Mouse (Mus musculus) E14TG2a.4 (cell line): Measurements from ENCODE around the gene Icmt.
A peak's percentile ranks its signal among the peaks of the same experiment; 100 is the strongest.

Experiments
- H3K27me3 ChIP-seq: 2 replicates; pipeline ENCODE4 v1.6.1; 2014; ENCODE audit warnings: low read length, control low read depth; ENCODE audit not compliant: insufficient read depth
- H3K36me3 ChIP-seq: 2 replicates; pipeline ENCODE4 v1.6.1; 2014; ENCODE audit warnings: low read length, control low read depth; ENCODE audit not compliant: insufficient read depth
- H3K4me1 ChIP-seq: replicated peaks from 2 replicates; pipeline ENCODE4 v1.6.1; 2014; ENCODE audit warnings: low read depth, low read length, control low read depth
- H3K4me3 ChIP-seq: replicated peaks from 2 replicates; pipeline ENCODE4 v1.5.1; 2014; ENCODE audit warnings: mild to moderate bottlenecking, low read length
- H3K9me3 ChIP-seq: 2 replicates; pipeline ENCODE4 v1.6.1; 2014; ENCODE audit warnings: low read length, control low read depth
- CTCF ChIP-seq: conservative IDR thresholded peaks from 2 replicates; pipeline ENCODE4 v1.5.1; 2014; ENCODE audit warnings: low read length
- NANOG ChIP-seq: IDR thresholded peaks from 2 replicates; pipeline ENCODE4 v1.6.1; 2014; ENCODE audit warnings: borderline replicate concordance, low read length, mixed read lengths
- POU5F1 ChIP-seq: IDR thresholded peaks from 2 replicates; pipeline ENCODE4 v1.6.1; 2014; ENCODE audit warnings: low read length, borderline replicate concordance

The Icmt gene

DNA sequence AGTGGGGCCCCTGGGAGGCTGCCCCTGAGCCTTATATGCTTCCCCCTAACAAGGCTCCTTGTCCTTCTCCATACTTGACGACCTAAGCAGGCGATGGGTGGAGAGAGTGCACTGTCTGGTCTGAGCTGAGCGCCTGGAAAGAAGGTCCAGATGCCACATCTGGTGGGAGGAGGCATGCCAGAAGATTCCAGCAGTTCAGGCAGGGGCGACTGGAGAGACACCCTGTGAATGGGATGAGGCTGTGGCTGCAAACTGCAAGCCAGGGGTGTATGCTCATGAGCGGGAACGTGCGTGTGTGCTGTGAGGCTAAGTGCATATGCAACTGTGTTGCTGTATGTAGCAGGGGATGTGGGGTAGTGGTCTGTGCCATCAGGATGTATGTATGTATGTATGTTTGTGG lies 25.0 kb upstream of the Icmt start:
- H3K36me3 ChIP-seq: peaks cover 30% of the 10 kb centered on the region
- no peak for TF ChIP-seq POU5F1
- TF ChIP-seq CTCF: no peak
- no peak for TF ChIP-seq NANOG
- no peak overlapping the region for H3K4me3 ChIP-seq
- peaks cover 26% of the 10 kb centered on the region for H3K27me3 ChIP-seq
- no peaks in the 10 kb centered on the region for H3K9me3 ChIP-seq
- peaks cover 70% of the 10 kb centered on the region for H3K4me1 ChIP-seq

- Histone ChIP-seq H3K36me3 (peaks cover 27% of the 10 kb centered on the region), H3K4me1 (peaks cover 74% of the 10 kb centered on the region), H3K27me3 (peaks cover 26% of the 10 kb centered on the region), H3K9me3 (no peaks in the 10 kb centered on the region), H3K4me3 (no peak overlapping the region)
- TF ChIP-seq CTCF: no peak
- TF ChIP-seq POU5F1: no peak
- no peak for TF ChIP-seq NANOG
These were observed 24.5 kb upstream of the Icmt start for GRCm38 (mm10) chr4:152272449-152273049.

GRCm38 (mm10) chr4:152273191-152273590 lies 23.8 kb upstream of the Icmt start:
- peaks cover 21% of the 10 kb centered on the region for H3K36me3 ChIP-seq
- peak overlapping the region; percentile 87 for H3K4me3 ChIP-seq
- peaks cover 26% of the 10 kb centered on the region for H3K27me3 ChIP-seq
- no peaks in the 10 kb centered on the region for H3K9me3 ChIP-seq
- H3K4me1 ChIP-seq: peaks cover 76% of the 10 kb centered on the region
- TF ChIP-seq CTCF (no peak), POU5F1 (no peak)

DNA sequence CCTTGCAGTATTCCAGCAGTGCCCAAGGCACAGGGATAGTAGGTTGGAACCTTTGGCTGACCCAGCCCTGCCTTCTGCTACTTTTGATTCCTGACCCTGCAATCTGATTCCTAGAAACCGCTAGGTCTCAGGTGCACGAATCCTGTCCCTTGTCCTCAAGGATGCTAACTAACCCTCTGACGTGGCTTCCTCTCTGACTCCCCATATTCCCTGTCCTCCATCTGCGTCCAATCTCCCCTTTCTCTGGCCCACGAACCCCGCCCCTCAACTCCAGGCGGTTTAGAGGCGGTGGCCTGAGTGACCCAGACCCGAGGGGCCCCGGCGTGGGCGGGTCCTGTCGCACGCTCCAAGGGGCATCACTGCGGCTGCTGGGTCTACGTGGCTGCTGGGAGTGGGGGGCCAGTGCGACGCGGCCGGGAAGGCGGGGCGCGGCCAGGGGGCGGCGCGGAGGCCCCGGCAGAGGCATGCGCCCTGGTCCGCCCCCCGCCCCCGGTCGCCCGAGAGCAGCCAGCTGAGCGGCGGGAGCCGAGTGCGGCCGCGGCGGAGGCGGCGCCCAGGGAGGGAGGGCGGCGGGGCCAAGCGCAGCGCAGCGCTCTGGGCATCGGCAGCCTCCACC lies 23.3 kb upstream of the Icmt start, which contains the start of gene Gpr153:
Gpr153 (plus strand) TSS at position 612 of the 616 bp plus-strand sequence.
- Histone ChIP-seq H3K36me3 (peaks cover 18% of the 10 kb centered on the region), H3K4me1 (peaks cover 78% of the 10 kb centered on the region), H3K4me3 (peak within 1 kb of the TSS; percentile 87), H3K9me3 (no peaks in the 10 kb centered on the region), H3K27me3 (peaks cover 26% of the 10 kb centered on the region)
- no peak for TF ChIP-seq CTCF
- TF ChIP-seq POU5F1: no peak
- TF ChIP-seq NANOG: no peak

DNA sequence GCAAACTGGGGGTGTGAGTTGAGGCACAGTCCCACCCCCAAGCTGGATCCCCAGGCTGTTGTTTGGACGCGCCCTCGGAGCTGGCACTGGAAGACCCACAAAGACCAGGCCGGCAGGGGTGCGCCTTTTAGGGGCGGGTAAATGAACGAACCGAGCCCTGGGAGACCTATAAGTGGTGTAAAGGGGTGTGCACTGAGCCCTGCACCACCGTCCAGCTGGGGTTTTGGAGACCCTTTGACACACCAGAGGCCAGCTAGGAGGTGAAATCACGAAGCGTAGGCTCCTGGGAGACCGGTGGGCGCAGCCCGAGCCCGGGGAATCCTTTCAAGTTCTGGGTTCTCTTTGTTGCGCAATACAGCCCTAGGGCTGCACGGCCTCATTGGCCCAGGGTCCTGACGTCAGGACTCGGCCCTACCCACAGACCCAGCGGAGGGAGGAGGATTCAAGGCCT lies 22.3 kb upstream of the Icmt start:
- H3K4me1 ChIP-seq: peaks cover 80% of the 10 kb centered on the region
- H3K9me3 ChIP-seq: no peaks in the 10 kb centered on the region
- peaks cover 28% of the 10 kb centered on the region for H3K27me3 ChIP-seq
- TF ChIP-seq NANOG (no peak), POU5F1 (no peak), CTCF (no peak)
- peak overlapping the region; percentile 87 for H3K4me3 ChIP-seq
- H3K36me3 ChIP-seq: peaks cover 18% of the 10 kb centered on the region

- TF ChIP-seq CTCF (peak; percentile 100), NANOG (no peak), POU5F1 (no peak)
- H3K9me3 ChIP-seq: no peaks in the 10 kb centered on the region
- H3K36me3 ChIP-seq: peaks cover 10% of the 10 kb centered on the region; the same call in 1 of the 2 replicates
- peaks cover 73% of the 10 kb centered on the region for H3K4me1 ChIP-seq
- H3K27me3 ChIP-seq: peaks cover 42% of the 10 kb centered on the region
- H3K4me3 ChIP-seq: peak overlapping the region; percentile 35; the same call in 1 of the 2 replicates
These were observed 20.4 kb upstream of the Icmt start for GRCm38 (mm10) chr4:152276389-152277347.

- TF ChIP-seq POU5F1 (no peak), NANOG (no peak), CTCF (peak; percentile 54)
These were observed 19.1 kb upstream of the Icmt start for GRCm38 (mm10) chr4:152277916-152278315.

DNA sequence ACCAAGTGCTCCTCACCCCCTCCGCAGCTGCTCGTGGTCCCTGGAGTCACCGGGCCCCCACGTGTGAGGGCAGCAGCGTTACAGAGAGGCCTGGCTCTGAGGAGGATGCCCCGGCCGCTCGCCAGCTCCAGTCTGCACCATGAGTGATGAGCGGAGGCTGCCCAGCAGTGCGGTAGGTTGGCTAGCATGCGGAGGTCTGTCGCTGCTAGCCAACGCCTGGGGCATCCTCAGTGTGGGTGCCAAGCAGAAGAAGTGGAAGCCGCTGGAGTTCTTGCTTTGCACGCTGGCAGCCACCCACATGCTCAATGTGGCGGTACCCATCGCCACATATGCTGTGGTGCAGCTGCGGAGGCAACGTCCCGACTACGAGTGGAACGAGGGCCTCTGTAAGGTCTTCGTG lies 18.0 kb upstream of the Icmt start:
- no peak for TF ChIP-seq NANOG
- TF ChIP-seq POU5F1: no peak
- no peak for TF ChIP-seq CTCF
- H3K4me1 ChIP-seq: peaks cover 70% of the 10 kb centered on the region

More at GRCm38 (mm10) chr4:152277916-152278315, 19.1 kb upstream of the Icmt start:
- no peaks in the 10 kb centered on the region for H3K36me3 ChIP-seq
- peaks cover 71% of the 10 kb centered on the region for H3K4me1 ChIP-seq
- no peak overlapping the region for H3K4me3 ChIP-seq
- no peaks in the 10 kb centered on the region for H3K9me3 ChIP-seq
- H3K27me3 ChIP-seq: peaks cover 55% of the 10 kb centered on the region

More for the DNA sequence above, 18.0 kb upstream of the Icmt start:
- peaks cover 60% of the 10 kb centered on the region for H3K27me3 ChIP-seq
- peak overlapping the region; percentile 23 for H3K4me3 ChIP-seq
- no peaks in the 10 kb centered on the region for H3K9me3 ChIP-seq
- no peaks in the 10 kb centered on the region for H3K36me3 ChIP-seq
